22 mouse cellular contexts compared by ENCODE assay signal in the genomic region with DNA sequence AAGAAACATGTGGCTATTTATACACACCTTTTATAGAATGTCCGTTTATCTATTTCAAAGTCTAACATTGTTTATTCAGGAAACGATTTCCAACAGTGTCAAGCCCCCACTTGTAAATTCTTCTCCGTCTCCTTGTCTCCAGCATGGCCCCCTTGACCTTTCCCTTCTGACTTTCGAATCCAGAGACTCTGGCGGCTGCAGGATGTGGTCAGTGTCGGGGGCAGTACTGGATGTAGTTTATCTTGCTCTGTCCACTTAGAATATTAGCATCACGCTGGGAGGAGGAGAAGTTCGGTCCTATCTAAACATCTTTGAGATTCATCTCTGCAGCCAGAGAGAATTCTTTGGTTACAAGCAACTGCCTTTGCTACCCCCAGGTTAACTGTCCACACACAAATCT.
DNase-seq lines count a peak whose midpoint lies in the region; ATAC-seq and TF ChIP-seq lines count a peak whose summit lies in the region.
"Had no signal": no experiment of that assay in that cellular context is flagged by ENCODE, and none has a peak within 500 bp of the region (broad histone marks: within the 10 kb centered on the region; RNA-seq: fewer than 3 reads in every experiment).

No protein-coding gene starts in this region.

- no peak for TF ChIP-seq CTCF in lung, postnatal 0 days (IDR thresholded peaks at IDR 0.05)

- no peak overlapping the region for H3K9ac ChIP-seq in lung, embryonic 16.5 days (ENCODE audit: low read length)
- H3K9ac ChIP-seq in lung, postnatal 0 days (replicated peaks; ENCODE audit: low read depth), result no peak overlapping the region
- no peak overlapping the region for H3K9ac ChIP-seq in kidney, embryonic 14.5 days (ENCODE audit: low read depth, low read length)
- H3K9ac ChIP-seq: forebrain, embryonic 12.5 days; hindbrain, embryonic 13.5 days; midbrain, embryonic 13.5 days; stomach, embryonic 15.5 days had no signal

- no peak overlapping the region for H3K4me3 ChIP-seq in lung, embryonic 16.5 days (ENCODE audit: low read length)
- H3K4me3 ChIP-seq in lung, postnatal 0 days (ENCODE audit: low read depth, low read length), result no peak overlapping the region
- no peak overlapping the region for H3K4me3 ChIP-seq in kidney, embryonic 14.5 days (ENCODE audit: low read length)
- H3K4me3 ChIP-seq: forebrain, embryonic 12.5 days; hindbrain, embryonic 13.5 days; limb, embryonic 10.5 days; midbrain, embryonic 13.5 days; stomach, embryonic 15.5 days had no signal

- WGBS in lung, embryonic 16.5 days, result 5% methylated on average over 8 of the region's 8 CpGs
- WGBS in lung, postnatal 0 days, result 9% methylated on average over 8 of the region's 8 CpGs
- 11% methylated on average over 8 of the region's 8 CpGs for WGBS in kidney, embryonic 14.5 days

- H3K27me3 ChIP-seq in lung, embryonic 16.5 days (ENCODE audit: control insufficient read depth, insufficient read depth, low read depth, low read length), result no peaks in the 10 kb centered on the region
- H3K27me3 ChIP-seq in lung, postnatal 0 days (replicated peaks; ENCODE audit: insufficient read depth, low read length), result no peaks in the 10 kb centered on the region
- H3K27me3 ChIP-seq in kidney, embryonic 14.5 days (ENCODE audit: control insufficient read depth, insufficient read depth, low read length), result no peaks in the 10 kb centered on the region
- H3K27me3 ChIP-seq: forebrain, embryonic 12.5 days; hindbrain, embryonic 13.5 days; midbrain, embryonic 13.5 days; stomach, embryonic 15.5 days had no signal

- H3K27ac ChIP-seq in lung, embryonic 16.5 days (ENCODE audit: low read length), result peak overlapping the region; percentile 88
- H3K27ac ChIP-seq in lung, postnatal 0 days (ENCODE audit: low read length), result no peak overlapping the region
- H3K27ac ChIP-seq in kidney, embryonic 14.5 days (ENCODE audit: low read depth, low read length), result peak overlapping the region; percentile 86; the same call in 1 of the 2 replicates
- H3K27ac ChIP-seq: forebrain, embryonic 12.5 days; hindbrain, embryonic 13.5 days; limb, embryonic 10.5 days; midbrain, embryonic 13.5 days had no signal

- peaks cover 28% of the 10 kb centered on the region for H3K4me1 ChIP-seq in lung, embryonic 16.5 days (replicated peaks; ENCODE audit: control insufficient read depth, insufficient read depth, low read length)
- H3K4me1 ChIP-seq in lung, postnatal 0 days (ENCODE audit: insufficient read depth, low read depth, low read length), result no peaks in the 10 kb centered on the region
- H3K4me1 ChIP-seq in kidney, embryonic 14.5 days (ENCODE audit: control insufficient read depth, insufficient read depth, low read length), result peaks cover 33% of the 10 kb centered on the region
- H3K4me1 ChIP-seq: midbrain, embryonic 13.5 days had no signal

- H3K36me3 ChIP-seq in lung, embryonic 16.5 days (ENCODE audit: control insufficient read depth, insufficient read depth, low read length), result no peaks in the 10 kb centered on the region
- H3K36me3 ChIP-seq in lung, postnatal 0 days (ENCODE audit: insufficient read depth, low read length), result no peaks in the 10 kb centered on the region
- no peaks in the 10 kb centered on the region for H3K36me3 ChIP-seq in kidney, embryonic 14.5 days (ENCODE audit: control insufficient read depth, insufficient read depth, low read length)
- H3K36me3 ChIP-seq: forebrain, embryonic 12.5 days; G1E; hindbrain, embryonic 13.5 days; limb, embryonic 10.5 days; midbrain, embryonic 13.5 days; stomach, embryonic 15.5 days had no signal

- H3K4me2 ChIP-seq in lung, embryonic 16.5 days (ENCODE audit: low read depth, low read length), result peak overlapping the region; percentile 28; the same call in 1 of the 2 replicates
- no peak overlapping the region for H3K4me2 ChIP-seq in lung, postnatal 0 days (replicated peaks; ENCODE audit: low read depth, low read length)
- no peak overlapping the region for H3K4me2 ChIP-seq in kidney, embryonic 14.5 days (replicated peaks; ENCODE audit: low read depth, low read length)
- H3K4me2 ChIP-seq: forebrain, embryonic 12.5 days; hindbrain, embryonic 13.5 days; liver, embryonic 11.5 days; midbrain, embryonic 13.5 days had no signal

- no peaks in the 10 kb centered on the region for H3K9me3 ChIP-seq in lung, embryonic 16.5 days (ENCODE audit: control insufficient read depth, low read length)
- no peaks in the 10 kb centered on the region for H3K9me3 ChIP-seq in lung, postnatal 0 days (ENCODE audit: low read length)
- no peaks in the 10 kb centered on the region for H3K9me3 ChIP-seq in kidney, embryonic 14.5 days (ENCODE audit: control insufficient read depth, low read length)
- H3K9me3 ChIP-seq: forebrain, embryonic 12.5 days; G1E; hindbrain, embryonic 13.5 days; limb, embryonic 10.5 days; midbrain, embryonic 13.5 days; stomach, embryonic 15.5 days had no signal

- ATAC-seq in lung, embryonic 16.5 days (ENCODE audit: low read depth), result no peak
- ATAC-seq in lung, postnatal 0 days, result no peak
- ATAC-seq in kidney, embryonic 14.5 days (ENCODE audit: low FRiP score, low TSS enrichment), result peak; percentile 84
- no peak for ATAC-seq in frontal cortex, adult (ENCODE audit: low TSS enrichment)
- ATAC-seq: CD4-positive, CD25-positive, alpha-beta regulatory T cell, adult 4 months; midbrain, embryonic 13.5 days had no signal

- no peak for DNase-seq in lung, postnatal 0 days (ENCODE audit: low spot score)
- DNase-seq in embryo, embryonic 9.5 days (ENCODE audit: extremely low spot score), result peak; percentile 48
- peak; percentile 68 to 82 for DNase-seq in kidney, postnatal 4 days
- DNase-seq in adrenal gland, adult 18-20 months (ENCODE audit: low spot score in 2 of 2), result no peak
- DNase-seq in left cerebral cortex, postnatal 25 days (ENCODE audit: low spot score in 2 of 2), result no peak
- DNase-seq: cerebellum, adult 9-11 months; gastrocnemius, postnatal 14 days; heart, postnatal 14 days; layer of hippocampus, postnatal 36 days; spleen, adult 18-20 months; thymus, postnatal 25 days had no signal

- no peak for TF ChIP-seq EP300 in lung, postnatal 0 days (IDR thresholded peaks at IDR 0.05)

- intact Hi-C loops in left cerebral cortex, postnatal 25 days (cut with DNase I), result no loop called here

Comparison
In these comparisons a context has a peak if more than half of its experiments do, and no peak if none do; other contexts are left out.
1. DNase-seq: peak in embryo, embryonic 9.5 days (single experiment) and kidney, postnatal 4 days (2 of 2); none in lung, postnatal 0 days (single experiment), adrenal gland, adult 18-20 months (0 of 2) and left cerebral cortex, postnatal 25 days (0 of 2).